Mouse (Mus musculus) granulocyte monocyte progenitor cell, adult 5-6 weeks (primary cell): ENCODE results near the gene Pgm5. TPM values are rescaled to one million over a fixed set of nuclear protein-coding genes. Genes with fewer than 3 reads are reported as not detected.

Experiments
- total RNA-seq, 2 experiments: library from RNA; stranded (forward) in 1 of 2; stranded (reverse) in 1 of 2; fragments of 200-712, 200-1000 nt in 1 of 2; fragments of >200 nt in 1 of 2; fragmentation: Nextera tagmentation in 1 of 2; gene quantifications; 2 replicates each; pipeline ENCODE4 v1.2.3; 2014 to 2017

Pgm5 gene
- total RNA-seq, 2 experiments from 2014 or later: not detected

Other genes starting within 250 kb of the Pgm5 start
- gene Tmem252, start 187.8 kb downstream of the Pgm5 start, total RNA-seq (2014; fragmentation: Nextera tagmentation): not detected in 2 replicates
- not detected in 2 replicates for gene Tmem252, start 187.8 kb downstream of the Pgm5 start, total RNA-seq (2017)
- 290 and 306 TPM in 2 replicates for gene Gm10053, start 13.8 kb upstream of the Pgm5 start, total RNA-seq (2014; fragmentation: Nextera tagmentation)
- gene Gm10053, start 13.8 kb upstream of the Pgm5 start, total RNA-seq (2017): 175 and 360 TPM in 2 replicates
- not detected in 2 replicates for gene Foxd4, start 39.3 kb upstream of the Pgm5 start, total RNA-seq (2014; fragmentation: Nextera tagmentation)
- gene Foxd4, start 39.3 kb upstream of the Pgm5 start, total RNA-seq (2017): not detected in 2 replicates
- gene Cbwd1, start 99.8 kb upstream of the Pgm5 start, total RNA-seq (2014; fragmentation: Nextera tagmentation): 5.3 and 14.2 TPM in 2 replicates
- 24.6 and 37.7 TPM in 2 replicates for gene Cbwd1, start 99.8 kb upstream of the Pgm5 start, total RNA-seq (2017)
- 100 and 126 TPM in 2 replicates for gene Dock8, start 137.7 kb upstream of the Pgm5 start, total RNA-seq (2014; fragmentation: Nextera tagmentation)
- gene Dock8, start 137.7 kb upstream of the Pgm5 start, total RNA-seq (2017): 46.1 and 58.8 TPM in 2 replicates